ENCODE assay signal across 8 mouse cellular contexts in genomic region chr10:60389447-60389865, GRCm38 (mm10). TPM values are rescaled to one million over a fixed set of nuclear protein-coding genes. Genes with fewer than 3 reads are reported as not detected.
A peak's percentile ranks its signal among the peaks of the same experiment; 100 is the strongest.
DNase-seq lines count a peak whose midpoint lies in the region; ATAC-seq lines count a peak whose summit lies in the region.
"Had no signal": no experiment of that assay in that cellular context is flagged by ENCODE, and none has a peak within 500 bp of the region (broad histone marks: within the 10 kb centered on the region; RNA-seq: fewer than 3 reads in every experiment).

No protein-coding gene starts in this region.

- peak; percentile 45 to 46 for DNase-seq in B cell, adult 2 months
- peak; percentile 61 to 65 for DNase-seq in CD8-positive naive resting alpha-beta T cell, adult 2 months (ENCODE audit: low read depth in 2 of 2, low spot score in 2 of 2)
- peak; percentile 44 for DNase-seq in skeletal muscle tissue, adult 2 months (ENCODE audit: low read depth, low spot score)
- DNase-seq in frontal cortex, adult 2 months (ENCODE audit: extremely low spot score in 1 of 2, low spot score in 1 of 2) = no peak
- DNase-seq in left cerebral cortex, adult 9 months (ENCODE audit: low spot score in 2 of 2) = no peak
- DNase-seq in cerebellum, adult 11-12 months = no peak

- peak; percentile 87 for ATAC-seq in inflammation-experienced regulatory T-cells, adult 6 months
- ATAC-seq: midbrain, embryonic 16.5 days had no signal

RNA-seq across cellular contexts. Expression of gene Gm17455, which starts 10.1 kb away (rescaled TPM):
- polyA plus RNA-seq in inflammation-experienced regulatory T-cells, adult 6 months (2017; shearing (Covaris generic)) = 1 to 10 TPM in 2 of 3 experiments, under 1 TPM in 1; 0.79 to 3.3 (median 1.5) TPM
- polyA plus RNA-seq in frontal cortex, adult 2 months (2012; rRNA removed) = 0.64 and 2.1 TPM in 2 replicates

RNA-seq across cellular contexts. Expression of gene Vsir, which starts 42.8 kb away (rescaled TPM):
- polyA plus RNA-seq in inflammation-experienced regulatory T-cells, adult 6 months (2017; shearing (Covaris generic)) = 100 to 1,000 TPM; 181 to 200 (median 196) TPM
- polyA plus RNA-seq in frontal cortex, adult 2 months (2012; rRNA removed) = 24.3 and 33.1 TPM in 2 replicates

Comparison
In these comparisons a context has a peak if more than half of its experiments do, and no peak if none do; other contexts are left out.
1. DNase-seq: peak in B cell, adult 2 months (2 of 2), CD8-positive naive resting alpha-beta T cell, adult 2 months (2 of 2) and skeletal muscle tissue, adult 2 months (single experiment); none in frontal cortex, adult 2 months (0 of 2), left cerebral cortex, adult 9 months (0 of 2) and cerebellum, adult 11-12 months (single experiment).